Mouse (Mus musculus) intestine, postnatal 0 days (tissue): ENCODE results near the gene Epb41l5. TPM values are rescaled to one million over a fixed set of nuclear protein-coding genes. Genes with fewer than 3 reads are reported as not detected.

ENCODE experiments used
- ATAC-seq: fragments of 200-750 bp; cut with Nextera tagmentation; 2 replicates; pipeline ENCODE4 v1.8.0; 2017; ENCODE audit warnings: mild to moderate bottlenecking, moderate TSS enrichment, moderate library complexity
- H3K27ac ChIP-seq: fragments of 300-500 bp; sonication (generic); 2 replicates; pipeline ENCODE4 v1.5.1; 2014; ENCODE audit warnings: mild to moderate bottlenecking, low read depth, low read length, moderate library complexity
- H3K27me3 ChIP-seq: fragments of 300-500 bp; sonication (generic); replicated peaks from 2 replicates; pipeline ENCODE4 v1.6.1; 2014; ENCODE audit warnings: low read length, mixed read lengths; ENCODE audit not compliant: control insufficient read depth, insufficient read depth
- H3K36me3 ChIP-seq: fragments of 300-500 bp; sonication (generic); 2 replicates; pipeline ENCODE4 v1.6.1; 2014; ENCODE audit warnings: mild to moderate bottlenecking, moderate library complexity; ENCODE audit not compliant: control insufficient read depth, insufficient read depth
- H3K4me1 ChIP-seq: fragments of 300-500 bp; sonication (generic); replicated peaks from 2 replicates; pipeline ENCODE4 v1.6.1; 2014; ENCODE audit warnings: antibody characterized with exemption, low read length, mixed read lengths; ENCODE audit not compliant: control insufficient read depth, insufficient read depth
- H3K4me2 ChIP-seq: fragments of 300-500 bp; sonication (generic); replicated peaks from 2 replicates; pipeline ENCODE4 v1.6.1; 2014; ENCODE audit warnings: low read depth, mild to moderate bottlenecking, moderate library complexity
- H3K4me3 ChIP-seq: fragments of 300-500 bp; sonication (generic); 2 replicates; pipeline ENCODE4 v1.5.1; 2014; ENCODE audit warnings: low read depth, low read length
- H3K9ac ChIP-seq: fragments of 300-500 bp; sonication (generic); 2 replicates; pipeline ENCODE4 v1.6.1; 2014; ENCODE audit warnings: mild to moderate bottlenecking, low read depth, low read length
- H3K9me3 ChIP-seq: fragments of 300-500 bp; sonication (generic); 2 replicates; pipeline ENCODE4 v1.6.1; 2016; ENCODE audit warnings: mixed run types; ENCODE audit not compliant: control insufficient read depth
- CTCF ChIP-seq: sonication (generic); IDR thresholded peaks from 2 replicates; pipeline ENCODE4 v1.5.1; 2016; ENCODE audit warnings: low read depth, mild to moderate bottlenecking, control low read depth, antibody characterized with exemption, moderate library complexity
- WGBS: fragments of 180-500 bp; shearing (Covaris S2); extraction: QIAGEN DNeasy Blood & Tissue Kit; methylation state at CpG from one replicate; pipeline ENCODE4 v1.1.7; 2014; 5-methylcytosine and 5-hydroxymethylcytosine counted together
- polyA plus RNA-seq: library from polyadenylated mRNA; unstranded; fragments of >200 nt; fragmentation: Nextera tagmentation; extraction: Ambion mirVana; gene quantifications from 2 replicates; pipeline ENCODE4 v1.2.1, GENCODE M21; 2015

Gene Epb41l5
- polyA plus RNA-seq, 1 experiment from 2014 or later: 14.3 TPM

GRCm38 (mm10) chr1:119533093-119533805 is 115.6 kb downstream of the Epb41l5 start:
- no peak overlapping the region for H3K4me2 ChIP-seq
- no peaks in the 10 kb centered on the region for H3K27me3 ChIP-seq
- no peak for TF ChIP-seq CTCF
- no peak overlapping the region for H3K4me3 ChIP-seq
- WGBS: 85% methylated on average over 18 of the region's 18 CpGs
- H3K9ac ChIP-seq: no peak overlapping the region; the same call in 1 of the 2 replicates
- peaks cover 11% of the 10 kb centered on the region for H3K36me3 ChIP-seq
- no peak for ATAC-seq
- no peak overlapping the region for H3K27ac ChIP-seq
- H3K9me3 ChIP-seq: 0 out of 2 replicates have a peak, but pooled peaks cover 4% of the 10 kb centered on the region
- H3K4me1 ChIP-seq: 0 out of 2 replicates have a peak, but pooled peaks cover 3% of the 10 kb centered on the region

GRCm38 (mm10) chr1:119532165-119532564 is 116.6 kb downstream of the Epb41l5 start:
- no peak for TF ChIP-seq CTCF
- no peak for ATAC-seq
- Histone ChIP-seq H3K36me3 (peaks cover 15% of the 10 kb centered on the region), H3K27ac (no peak overlapping the region), H3K27me3 (no peaks in the 10 kb centered on the region), H3K4me2 (no peak overlapping the region), H3K4me3 (no peak overlapping the region), H3K9ac (no peak overlapping the region), H3K9me3 (0 out of 2 replicates have a peak, but pooled peaks cover 4% of the 10 kb centered on the region), H3K4me1 (0 out of 2 replicates have a peak, but pooled peaks cover 7% of the 10 kb centered on the region)
- WGBS: 96% methylated on average over 6 of the region's 6 CpGs

DNA sequence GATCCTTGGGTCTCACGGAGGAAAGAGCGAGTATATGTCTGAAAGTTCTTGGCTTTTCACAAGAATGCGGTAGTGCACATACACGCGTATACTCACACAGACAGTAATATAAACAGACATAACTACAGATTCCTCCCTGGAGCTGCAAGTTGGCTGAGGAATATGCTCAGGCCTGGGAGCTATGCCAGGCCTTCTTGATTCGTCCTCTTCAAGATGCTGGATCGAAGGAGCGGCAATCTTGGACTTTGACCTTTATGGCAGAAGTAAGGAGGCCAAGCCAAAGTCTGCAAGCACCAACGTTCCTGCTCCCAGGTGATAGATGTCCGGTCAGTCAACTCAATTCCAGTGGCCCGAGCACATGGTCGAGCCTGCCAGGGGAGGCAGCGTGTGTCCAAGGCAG is 117.9 kb downstream of the Epb41l5 start:
- WGBS: 44% methylated on average over 13 of the region's 13 CpGs
- peak overlapping the region; percentile 66; the same call in 1 of the 2 replicates for H3K27ac ChIP-seq

GRCm38 (mm10) chr1:119525689-119526591 is 122.9 kb downstream of the Epb41l5 start, which contains the start of gene Tmem185b:
Gene Tmem185b, plus strand, starts transcription at chr1:119526160.
- H3K9ac ChIP-seq: peak within 1 kb of the TSS; percentile 80
- 0 out of 2 replicates have a peak, but pooled peaks cover 4% of the 10 kb centered on the region for H3K9me3 ChIP-seq
- H3K4me1 ChIP-seq: peaks cover 15% of the 10 kb centered on the region
- peak within 1 kb of the TSS; percentile 86 for H3K4me2 ChIP-seq
- H3K4me3 ChIP-seq: peak within 1 kb of the TSS; percentile 68
- no peaks in the 10 kb centered on the region for H3K27me3 ChIP-seq
- H3K27ac ChIP-seq: peak within 1 kb of the TSS; percentile 86
- peaks cover 18% of the 10 kb centered on the region for H3K36me3 ChIP-seq
- ATAC-seq: peak; percentile 91
- TF ChIP-seq CTCF: 0 out of 2 replicates have a peak, but pooled peaks have one; percentile 1
- under 1% methylated on average over 81 of the region's 82 CpGs for WGBS

More for the DNA sequence above, 117.9 kb downstream of the Epb41l5 start:
- Histone ChIP-seq H3K4me1 (peaks cover 9% of the 10 kb centered on the region; the same call in 1 of the 2 replicates), H3K9ac (no peak overlapping the region), H3K27me3 (no peaks in the 10 kb centered on the region), H3K9me3 (0 out of 2 replicates have a peak, but pooled peaks cover 4% of the 10 kb centered on the region), H3K4me3 (no peak overlapping the region), H3K4me2 (no peak overlapping the region), H3K36me3 (peaks cover 18% of the 10 kb centered on the region)
- peak; percentile 63 for ATAC-seq
- no peak for TF ChIP-seq CTCF

- H3K27ac ChIP-seq: peak overlapping the region; percentile 86; the same call in 1 of the 2 replicates
Observed at GRCm38 (mm10) chr1:119525004-119525444, 123.8 kb downstream of the Epb41l5 start.

More at GRCm38 (mm10) chr1:119525004-119525444, 123.8 kb downstream of the Epb41l5 start:
- Histone ChIP-seq H3K27me3 (no peaks in the 10 kb centered on the region), H3K9ac (peak overlapping the region; percentile 80; the same call in 1 of the 2 replicates), H3K9me3 (0 out of 2 replicates have a peak, but pooled peaks cover 4% of the 10 kb centered on the region), H3K4me2 (peak overlapping the region; percentile 86), H3K36me3 (peaks cover 18% of the 10 kb centered on the region), H3K4me3 (peak overlapping the region; percentile 68), H3K4me1 (peaks cover 15% of the 10 kb centered on the region)
- TF ChIP-seq CTCF: peak; percentile 47
- 9% methylated on average over 5 of the region's 5 CpGs for WGBS
- ATAC-seq: no peak
